Mouse (Mus musculus): Measurements from ENCODE around the gene Gm11938. TPM values are rescaled to one million over a fixed set of nuclear protein-coding genes. Genes with fewer than 3 reads are reported as not detected.

The Gm11938 gene
- polyA plus RNA-seq, 1 experiment from 2014 or later, result not detected

GRCm38 (mm10) chr11:99581564-99581963 lies 21.5 kb downstream of the Gm11938 start:
- no peak overlapping the region for H3K9ac ChIP-seq (ENCODE audit: low read depth, low read length)
- 83% methylated on average over 6 of the region's 6 CpGs for WGBS
- no peak for ATAC-seq
- H3K27ac ChIP-seq (ENCODE audit: low read length), result no peak overlapping the region
- no peaks in the 10 kb centered on the region for H3K4me1 ChIP-seq (ENCODE audit: control insufficient read depth, insufficient read depth, low read length)
- no peaks in the 10 kb centered on the region for H3K9me3 ChIP-seq (ENCODE audit: control insufficient read depth, low read length)
- H3K4me3 ChIP-seq (ENCODE audit: low read length), result no peak overlapping the region
- H3K27me3 ChIP-seq (replicated peaks; ENCODE audit: control insufficient read depth, insufficient read depth, low read length), result no peaks in the 10 kb centered on the region
- no peak overlapping the region for H3K4me2 ChIP-seq (ENCODE audit: low read depth, low read length)
- H3K36me3 ChIP-seq (ENCODE audit: control insufficient read depth, insufficient read depth, low read length), result no peaks in the 10 kb centered on the region

GRCm38 (mm10) chr11:99581051-99581450 lies 22.1 kb downstream of the Gm11938 start:
- Histone ChIP-seq H3K4me3 (ENCODE audit: low read length) (no peak overlapping the region), H3K9me3 (ENCODE audit: control insufficient read depth, low read length) (no peaks in the 10 kb centered on the region), H3K27me3 (replicated peaks; ENCODE audit: control insufficient read depth, insufficient read depth, low read length) (no peaks in the 10 kb centered on the region), H3K4me2 (ENCODE audit: low read depth, low read length) (no peak overlapping the region), H3K27ac (ENCODE audit: low read length) (no peak overlapping the region), H3K9ac (ENCODE audit: low read depth, low read length) (no peak overlapping the region), H3K36me3 (ENCODE audit: control insufficient read depth, insufficient read depth, low read length) (no peaks in the 10 kb centered on the region), H3K4me1 (ENCODE audit: control insufficient read depth, insufficient read depth, low read length) (no peaks in the 10 kb centered on the region)
- ATAC-seq, result no peak
- WGBS, result 92% methylated on average over 5 of the region's 5 CpGs

GRCm38 (mm10) chr11:99580636-99581035 lies 22.5 kb downstream of the Gm11938 start, which contains the start of gene Krtap1-5:
TSS of gene Krtap1-5 (minus strand) at chr11:99581016.
- H3K27me3 ChIP-seq (replicated peaks; ENCODE audit: control insufficient read depth, insufficient read depth, low read length), result no peaks in the 10 kb centered on the region
- H3K9me3 ChIP-seq (ENCODE audit: control insufficient read depth, low read length), result no peaks in the 10 kb centered on the region
- no peaks in the 10 kb centered on the region for H3K36me3 ChIP-seq (ENCODE audit: control insufficient read depth, insufficient read depth, low read length)
- no peak within 1 kb of the TSS for H3K9ac ChIP-seq (ENCODE audit: low read depth, low read length)
- no peak within 1 kb of the TSS for H3K4me3 ChIP-seq (ENCODE audit: low read length)
- no peak within 1 kb of the TSS for H3K4me2 ChIP-seq (ENCODE audit: low read depth, low read length)
- H3K27ac ChIP-seq (ENCODE audit: low read length), result no peak within 1 kb of the TSS
- 87% methylated on average over 6 of the region's 6 CpGs for WGBS
- H3K4me1 ChIP-seq (ENCODE audit: control insufficient read depth, insufficient read depth, low read length), result no peaks in the 10 kb centered on the region
- no peak for ATAC-seq

GRCm38 (mm10) chr11:99574106-99574505 lies 29.0 kb downstream of the Gm11938 start:
- ATAC-seq, result 0 out of 2 replicates have a peak, but pooled peaks have one; percentile 58
- Histone ChIP-seq H3K4me1 (ENCODE audit: control insufficient read depth, insufficient read depth, low read length) (no peaks in the 10 kb centered on the region), H3K4me3 (ENCODE audit: low read length) (no peak overlapping the region), H3K9me3 (ENCODE audit: control insufficient read depth, low read length) (no peaks in the 10 kb centered on the region), H3K27ac (ENCODE audit: low read length) (no peak overlapping the region), H3K9ac (ENCODE audit: low read depth, low read length) (peak overlapping the region; percentile 41; the same call in 1 of the 2 replicates), H3K36me3 (ENCODE audit: control insufficient read depth, insufficient read depth, low read length) (no peaks in the 10 kb centered on the region), H3K27me3 (replicated peaks; ENCODE audit: control insufficient read depth, insufficient read depth, low read length) (no peaks in the 10 kb centered on the region), H3K4me2 (ENCODE audit: low read depth, low read length) (peak overlapping the region; percentile 34)
- 3% methylated on average over 7 of the region's 7 CpGs for WGBS

GRCm38 (mm10) chr11:99573164-99573563 lies 29.9 kb downstream of the Gm11938 start:
- no peaks in the 10 kb centered on the region for H3K27me3 ChIP-seq (replicated peaks; ENCODE audit: control insufficient read depth, insufficient read depth, low read length)
- no peak for ATAC-seq
- H3K36me3 ChIP-seq (ENCODE audit: control insufficient read depth, insufficient read depth, low read length), result no peaks in the 10 kb centered on the region
- H3K4me3 ChIP-seq (ENCODE audit: low read length), result no peak overlapping the region
- WGBS, result 65% methylated on average over 4 of the region's 4 CpGs
- no peaks in the 10 kb centered on the region for H3K4me1 ChIP-seq (ENCODE audit: control insufficient read depth, insufficient read depth, low read length)
- no peaks in the 10 kb centered on the region for H3K9me3 ChIP-seq (ENCODE audit: control insufficient read depth, low read length)
- H3K27ac ChIP-seq (ENCODE audit: low read length), result no peak overlapping the region
- no peak overlapping the region for H3K9ac ChIP-seq (ENCODE audit: low read depth, low read length)
- H3K4me2 ChIP-seq (ENCODE audit: low read depth, low read length), result no peak overlapping the region

GRCm38 (mm10) chr11:99566530-99566929 lies 36.6 kb downstream of the Gm11938 start, which contains the start of gene Krtap3-1:
TSS of gene Krtap3-1 (minus strand) at chr11:99566630.
- Histone ChIP-seq H3K9me3 (ENCODE audit: control insufficient read depth, low read length) (no peaks in the 10 kb centered on the region), H3K4me3 (ENCODE audit: low read length) (no peak within 1 kb of the TSS), H3K27me3 (replicated peaks; ENCODE audit: control insufficient read depth, insufficient read depth, low read length) (no peaks in the 10 kb centered on the region), H3K27ac (ENCODE audit: low read length) (no peak within 1 kb of the TSS), H3K4me2 (ENCODE audit: low read depth, low read length) (no peak within 1 kb of the TSS), H3K4me1 (ENCODE audit: control insufficient read depth, insufficient read depth, low read length) (no peaks in the 10 kb centered on the region), H3K36me3 (ENCODE audit: control insufficient read depth, insufficient read depth, low read length) (no peaks in the 10 kb centered on the region), H3K9ac (ENCODE audit: low read depth, low read length) (no peak within 1 kb of the TSS)
- no peak for ATAC-seq
- 69% methylated on average over 7 of the region's 7 CpGs for WGBS

GRCm38 (mm10) chr11:99562580-99562979 lies 40.5 kb downstream of the Gm11938 start:
- 84% methylated on average over 6 of the region's 6 CpGs for WGBS
- H3K9me3 ChIP-seq (ENCODE audit: control insufficient read depth, low read length), result no peaks in the 10 kb centered on the region
- H3K4me1 ChIP-seq (ENCODE audit: control insufficient read depth, insufficient read depth, low read length), result no peaks in the 10 kb centered on the region
- H3K9ac ChIP-seq (ENCODE audit: low read depth, low read length), result no peak overlapping the region
- no peak overlapping the region for H3K27ac ChIP-seq (ENCODE audit: low read length)
- no peak overlapping the region for H3K4me2 ChIP-seq (ENCODE audit: low read depth, low read length)
- no peak overlapping the region for H3K4me3 ChIP-seq (ENCODE audit: low read length)
- no peaks in the 10 kb centered on the region for H3K36me3 ChIP-seq (ENCODE audit: control insufficient read depth, insufficient read depth, low read length)
- ATAC-seq, result no peak
- no peaks in the 10 kb centered on the region for H3K27me3 ChIP-seq (replicated peaks; ENCODE audit: control insufficient read depth, insufficient read depth, low read length)

- H3K4me2 ChIP-seq (ENCODE audit: low read depth, low read length), result no peak within 1 kb of the TSS
- no peaks in the 10 kb centered on the region for H3K9me3 ChIP-seq (ENCODE audit: control insufficient read depth, low read length)
- ATAC-seq, result no peak
- no peaks in the 10 kb centered on the region for H3K36me3 ChIP-seq (ENCODE audit: control insufficient read depth, insufficient read depth, low read length)
- 84% methylated on average over 9 of the region's 9 CpGs for WGBS
- no peaks in the 10 kb centered on the region for H3K27me3 ChIP-seq (replicated peaks; ENCODE audit: control insufficient read depth, insufficient read depth, low read length)
- no peak within 1 kb of the TSS for H3K4me3 ChIP-seq (ENCODE audit: low read length)
- H3K4me1 ChIP-seq (ENCODE audit: control insufficient read depth, insufficient read depth, low read length), result no peaks in the 10 kb centered on the region
- no peak within 1 kb of the TSS for H3K27ac ChIP-seq (ENCODE audit: low read length)
- H3K9ac ChIP-seq (ENCODE audit: low read depth, low read length), result no peak within 1 kb of the TSS
Measured at GRCm38 (mm10) chr11:99559366-99559765, 43.7 kb downstream of the Gm11938 start, which contains the start of gene Gm11939. TSS of gene Gm11939 (minus strand) at chr11:99559466.

GRCm38 (mm10) chr11:99557976-99558745 lies 44.9 kb downstream of the Gm11938 start:
- H3K27ac ChIP-seq (ENCODE audit: low read length), result no peak overlapping the region
- no peak overlapping the region for H3K9ac ChIP-seq (ENCODE audit: low read depth, low read length)
- ATAC-seq, result no peak
- H3K4me2 ChIP-seq (ENCODE audit: low read depth, low read length), result no peak overlapping the region
- 58% methylated on average over 3 of the region's 3 CpGs for WGBS
- no peaks in the 10 kb centered on the region for H3K27me3 ChIP-seq (replicated peaks; ENCODE audit: control insufficient read depth, insufficient read depth, low read length)
- no peaks in the 10 kb centered on the region for H3K9me3 ChIP-seq (ENCODE audit: control insufficient read depth, low read length)
- no peaks in the 10 kb centered on the region for H3K36me3 ChIP-seq (ENCODE audit: control insufficient read depth, insufficient read depth, low read length)
- no peaks in the 10 kb centered on the region for H3K4me1 ChIP-seq (ENCODE audit: control insufficient read depth, insufficient read depth, low read length)
- H3K4me3 ChIP-seq (ENCODE audit: low read length), result no peak overlapping the region

All from intestine, embryonic 16.5 days (tissue).